Mouse (Mus musculus) kidney, adult 2 months (tissue): ENCODE data around the gene Fbrs.

Experiments
- CTCF ChIP-seq: fragments of 200-500 bp; conservative IDR thresholded peaks from 2 replicates; pipeline ENCODE4 v1.5.1; 2011; ENCODE audit warnings: low read depth, mild to moderate bottlenecking, control low read depth, low read length, moderate library complexity, mixed read lengths; ENCODE audit not compliant: insufficient read depth, insufficient read length
- POLR2A ChIP-seq: fragments of 200-500 bp; IDR thresholded peaks from one replicate; pipeline ENCODE4 v1.6.1; 2011; ENCODE audit warnings: low read depth, low read length, control low read depth

- TF ChIP-seq CTCF (0 out of 2 replicates have a peak, but pooled peaks have one; percentile 30), POLR2A (peak; percentile 86)
These were observed 1.0 kb upstream of the Fbrs start for GRCm38 (mm10) chr7:127477687-127478634.
